Mouse (Mus musculus): Measurements from ENCODE around the gene Ptprn. TPM values are rescaled to one million over a fixed set of nuclear protein-coding genes. Genes with fewer than 3 reads are reported as not detected.

Gene Ptprn
- total and polyA plus RNA-seq, 3 experiments: not detected

DNA sequence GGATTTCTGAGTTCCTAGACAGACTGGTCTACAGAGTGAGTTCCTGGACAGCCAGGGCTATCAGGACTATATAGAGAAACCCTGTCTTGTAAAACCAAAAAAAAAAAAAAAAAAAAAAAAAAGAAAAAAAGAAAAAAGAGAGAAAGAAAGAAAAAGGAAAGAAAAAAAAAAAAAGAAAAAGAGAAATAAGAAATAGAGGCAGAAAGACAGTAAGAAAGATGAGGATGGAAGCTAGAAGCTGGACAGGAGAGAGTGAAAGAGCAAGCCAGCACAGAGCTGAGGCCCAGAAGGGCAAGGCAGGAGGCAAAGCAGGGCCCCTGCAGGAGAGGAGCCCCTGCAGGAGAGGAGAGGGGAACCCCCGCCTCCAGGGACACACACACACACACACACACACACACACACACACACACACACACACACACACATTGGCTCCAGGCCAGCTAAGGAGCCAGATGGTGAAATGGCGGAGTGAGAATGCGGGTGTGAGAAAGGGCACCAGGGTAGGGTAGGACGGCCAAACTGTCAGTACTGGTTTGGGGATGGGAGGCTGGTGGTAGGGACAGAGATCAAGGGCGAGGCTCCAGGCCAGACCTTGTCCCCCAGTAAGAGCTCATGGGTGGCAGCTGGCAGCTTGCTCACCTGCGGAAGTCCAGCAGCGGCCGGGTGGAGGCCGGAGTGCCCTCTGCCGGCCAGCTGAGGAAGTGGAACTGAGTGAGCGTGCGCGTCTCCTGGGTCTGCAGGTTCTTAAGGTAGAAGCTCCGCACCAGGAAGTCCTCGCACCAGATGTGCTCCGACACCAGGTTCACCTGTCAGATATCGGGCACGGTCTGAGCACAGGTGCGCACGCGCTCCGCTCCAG lies 13.0 kb downstream of the Ptprn start (continued):
- no peak for TF ChIP-seq E2F4 (IDR thresholded peaks at IDR 0.05; ENCODE audit: insufficient replicate concordance, low read depth, low read length)
- TF ChIP-seq MAZ (IDR thresholded peaks at IDR 0.05; ENCODE audit: low read depth, low read length): peak; percentile 88; the same call in 1 of the 2 replicates
- no peak for TF ChIP-seq USF2 (conservative IDR thresholded peaks at IDR 0.05; ENCODE audit: low read depth, low read length)
- no peak for TF ChIP-seq EP300 (IDR thresholded peaks at IDR 0.05; ENCODE audit: low read length)
- TF ChIP-seq RCOR1 (conservative IDR thresholded peaks at IDR 0.05; ENCODE audit: low read depth, low read length): no peak
- peak; percentile 64; the same call in 1 of the 2 replicates for TF ChIP-seq MYC (IDR thresholded peaks at IDR 0.05; ENCODE audit: low read depth, low read length)
- peak; percentile 69 for TF ChIP-seq NELFE (IDR thresholded peaks at IDR 0.05; ENCODE audit: low read depth, low read length)
- 0 out of 2 replicates have a peak, but pooled peaks have one; percentile 16 for TF ChIP-seq HCFC1 (IDR thresholded peaks at IDR 0.05; ENCODE audit: low read depth, low read length)
- peak; percentile 94 for TF ChIP-seq SMC3 (IDR thresholded peaks at IDR 0.05; ENCODE audit: low read depth, low read length)
- peak; percentile 52 for TF ChIP-seq POLR2A (IDR thresholded peaks at IDR 0.05; ENCODE audit: low read depth, low read length)
- TF ChIP-seq CHD2 (IDR thresholded peaks at IDR 0.05; ENCODE audit: low read length): no peak; the same call in 1 of the 2 replicates
- TF ChIP-seq CTCF (conservative IDR thresholded peaks at IDR 0.05 in 1 of 2, IDR thresholded peaks at IDR 0.05 in 1 of 2; ENCODE audit: low read depth in 2 of 2, low read length in 2 of 2): peak; percentile 46 to 92; a peak in 3 of 4 replicates
- TF ChIP-seq MXI1 (IDR thresholded peaks at IDR 0.05; ENCODE audit: low read depth, low read length): peak; percentile 81
- TF ChIP-seq ZNF384 (IDR thresholded peaks at IDR 0.05; ENCODE audit: low read depth, low read length): peak; percentile 57
- TF ChIP-seq ZC3H11A (IDR thresholded peaks at IDR 0.05; ENCODE audit: low read depth, low read length): no peak
- TF ChIP-seq ELF1 (IDR thresholded peaks at IDR 0.05; ENCODE audit: low read depth, low read length): peak; percentile 91
- TF ChIP-seq ZKSCAN1 (IDR thresholded peaks at IDR 0.05; ENCODE audit: borderline replicate concordance, low read depth, low read length): no peak
- TF ChIP-seq USF1 (IDR thresholded peaks at IDR 0.05; ENCODE audit: low read depth, low read length): no peak

DNA sequence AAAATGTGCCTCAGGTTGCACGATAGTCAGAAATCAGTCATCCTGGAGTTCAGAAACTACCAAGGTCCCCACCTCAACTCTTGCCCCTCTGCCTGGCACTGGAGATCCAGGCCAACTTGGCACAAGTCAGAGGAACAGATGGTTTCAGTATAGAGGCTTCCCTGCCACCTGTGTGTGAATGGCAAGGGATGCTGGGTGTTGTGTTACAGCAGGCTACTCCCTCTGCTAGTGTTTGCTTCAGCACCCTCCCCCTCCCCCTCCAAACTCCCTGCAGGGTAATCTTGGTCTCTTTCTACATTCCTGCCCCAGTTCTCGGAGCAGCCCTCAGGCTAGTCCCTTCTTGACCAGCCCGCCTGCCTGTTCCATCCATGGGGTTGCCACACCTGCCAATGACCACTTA lies 13.8 kb downstream of the Ptprn start:
- no peak overlapping the region for H3K27ac ChIP-seq (ENCODE audit: insufficient read depth, low read depth)
- peaks cover under 1 to 20% of the 10 kb centered on the region in 2 experiments for H3K36me3 ChIP-seq (replicated peaks in 1 of 2; ENCODE audit: control insufficient read depth in 1 of 2, insufficient read depth in 1 of 2, low read length in 1 of 2)
- peaks cover 7% of the 10 kb centered on the region for H3K27me3 ChIP-seq (replicated peaks)
- peak; percentile 13 for DNase-seq (ENCODE audit: extremely low read depth)
- H3K4me2 ChIP-seq (ENCODE audit: insufficient read depth, low read depth, poor library complexity, severe bottlenecking): peak overlapping the region; percentile 27; the same call in 1 of the 2 replicates
- in situ Hi-C loops (cut with MboI; ENCODE audit: low pct_ligation_motif_present, low pct_unique_long_range_greater_than_20kb, low sequenced_read_pairs) (loop anchor here (25.0 kb wide), 1 partner anchor 313 kb away; the partner anchor contains the start of gene Cfap65), dilution Hi-C loops (cut with MboI; ENCODE audit: extremely low pct_ligation_motif_present, extremely low pct_unique_long_range_greater_than_20kb, low sequenced_read_pairs) (no loop called here)
- H3K79me2 ChIP-seq (replicated peaks; ENCODE audit: control insufficient read depth, extremely low read depth, insufficient read depth, poor library complexity, severe bottlenecking): no peaks in the 10 kb centered on the region
- H3K4me3 ChIP-seq (replicated peaks in 1 of 3; ENCODE audit: low read depth in 2 of 3, low read length in 2 of 3, poor library complexity in 1 of 3): no peak overlapping the region
- no peaks in the 10 kb centered on the region for H3K9me3 ChIP-seq (replicated peaks; ENCODE audit: low read length)
- H3K9ac ChIP-seq (ENCODE audit: insufficient read depth, low read depth): no peak overlapping the region
- TF ChIP-seq E2F4 (IDR thresholded peaks at IDR 0.05; ENCODE audit: insufficient replicate concordance, low read depth, low read length) (no peak), MAZ (IDR thresholded peaks at IDR 0.05; ENCODE audit: low read depth, low read length) (no peak), JUND (conservative IDR thresholded peaks at IDR 0.05; ENCODE audit: low read depth, low read length) (no peak), BHLHE40 (IDR thresholded peaks at IDR 0.05; ENCODE audit: low read depth, low read length) (no peak), RAD21 (IDR thresholded peaks at IDR 0.05; ENCODE audit: low read depth, low read length) (no peak), MXI1 (IDR thresholded peaks at IDR 0.05; ENCODE audit: low read depth, low read length) (no peak), GABPA (IDR thresholded peaks at IDR 0.05; ENCODE audit: insufficient replicate concordance, low read depth, low read length) (no peak), ZC3H11A (IDR thresholded peaks at IDR 0.05; ENCODE audit: low read depth, low read length) (no peak), ETS1 (conservative IDR thresholded peaks at IDR 0.05; ENCODE audit: low read depth, low read length) (no peak), POLR2AphosphoS2 (IDR thresholded peaks at IDR 0.05; ENCODE audit: low read depth, low read length) (no peak), HCFC1 (IDR thresholded peaks at IDR 0.05; ENCODE audit: low read depth, low read length) (no peak), CTCF (conservative IDR thresholded peaks at IDR 0.05 in 1 of 2, IDR thresholded peaks at IDR 0.05 in 1 of 2; ENCODE audit: low read depth in 2 of 2, low read length in 2 of 2) (no peak), SIN3A (IDR thresholded peaks at IDR 0.05; ENCODE audit: low read length) (no peak), TBP (conservative IDR thresholded peaks at IDR 0.05; ENCODE audit: low read depth, low read length) (no peak), UBTF (IDR thresholded peaks at IDR 0.05; ENCODE audit: low read depth, low read length) (no peak)
- peaks cover 9 to 29% of the 10 kb centered on the region in 2 experiments for H3K4me1 ChIP-seq (ENCODE audit: control insufficient read depth in 1 of 2, insufficient read depth in 2 of 2)
